Mouse (Mus musculus): ENCODE results near the gene Oma1. TPM values are rescaled to one million over a fixed set of nuclear protein-coding genes. Genes with fewer than 3 reads are reported as not detected.

The Oma1 gene
- polyA plus RNA-seq, 1 experiment from 2014 or later: 8.4 TPM

DNA sequence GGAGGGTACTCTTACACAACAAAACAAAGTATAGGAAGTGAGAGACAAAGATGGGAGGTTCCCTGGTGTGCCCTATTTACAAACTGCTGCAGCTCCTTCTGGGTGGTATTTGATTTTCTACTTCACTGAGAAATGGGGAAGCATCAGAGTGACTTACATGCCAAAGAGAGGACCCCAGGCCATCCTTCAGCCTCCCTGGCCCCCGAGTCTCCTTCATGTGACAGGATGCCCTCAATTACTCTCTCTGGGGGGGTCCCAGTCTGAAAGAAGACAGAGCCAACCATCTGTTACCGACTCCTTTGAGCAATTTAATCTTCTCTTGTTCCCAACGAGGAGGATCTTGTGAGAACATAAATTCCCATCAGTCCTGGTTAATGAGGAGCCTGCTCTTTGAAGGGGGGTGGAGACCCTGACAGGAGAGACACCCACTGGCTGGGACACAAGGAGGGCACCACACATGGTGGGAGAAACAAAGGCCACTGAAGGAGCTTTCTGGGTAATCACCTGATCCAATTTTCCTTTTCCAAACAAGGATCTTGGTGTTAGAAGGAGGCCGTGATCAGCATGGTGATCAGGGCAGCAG is 96.7 kb downstream of the Oma1 start:
- WGBS: 21% methylated on average over 4 of the region's 4 CpGs
- Histone ChIP-seq H3K4me1 (no peaks in the 10 kb centered on the region), H3K36me3 (no peaks in the 10 kb centered on the region), H3K27me3 (replicated peaks) (no peaks in the 10 kb centered on the region), H3K9ac (replicated peaks) (no peak overlapping the region), H3K27ac (replicated peaks) (no peak overlapping the region), H3K4me3 (replicated peaks) (no peak overlapping the region), H3K9me3 (replicated peaks) (no peaks in the 10 kb centered on the region), H3K4me2 (no peak overlapping the region)
- no peak for ATAC-seq (ENCODE audit: low FRiP score)

Other genes starting within 250 kb of the Oma1 start
- 31.2 and 36.6 TPM in 2 replicates for gene Mier1, start 199.4 kb upstream of the Oma1 start, polyA plus RNA-seq (2015; fragmentation: Nextera tagmentation; extraction: Ambion mirVana)
- gene Wdr78, start 199.3 kb upstream of the Oma1 start, polyA plus RNA-seq (2015; fragmentation: Nextera tagmentation; extraction: Ambion mirVana): 4.3 and 4.8 TPM in 2 replicates
- gene Slc35d1, start 98.6 kb upstream of the Oma1 start, polyA plus RNA-seq (2015; fragmentation: Nextera tagmentation; extraction: Ambion mirVana): 8.2 and 10.1 TPM in 2 replicates
- not detected in 2 replicates for gene 4921539E11Rik, start 22.9 kb upstream of the Oma1 start, polyA plus RNA-seq (2015; fragmentation: Nextera tagmentation; extraction: Ambion mirVana)

Measured in neural tube, embryonic 15.5 days (tissue).